Mouse (Mus musculus) heart, adult 9 months (tissue): ENCODE measurements around the gene Rrnad1.

ENCODE experiments used
- DNase-seq, 2 experiments: peaks; one replicate each; pipeline ENCODE4 v3.0.0; 2022; ENCODE audit warnings: low spot score in 2 of 2

Gene Rrnad1

GRCm38 (mm10) chr3:87949266-87949954 is 18.9 kb upstream of the Rrnad1 start:
- DNase-seq, result no peak

- DNase-seq, result no peak
These were observed 18.1 kb upstream of the Rrnad1 start, which contains the start of gene Crabp2 for GRCm38 (mm10) chr3:87948378-87949265. Crabp2 (plus strand) TSS chr3:87948666.

GRCm38 (mm10) chr3:87947811-87948199 is 17.3 kb upstream of the Rrnad1 start:
- no peak for DNase-seq

GRCm38 (mm10) chr3:87947056-87947810 is 16.7 kb upstream of the Rrnad1 start:
- no peak for DNase-seq

- DNase-seq, result no peak
These were observed 16.0 kb upstream of the Rrnad1 start for GRCm38 (mm10) chr3:87946541-87946860.

GRCm38 (mm10) chr3:87945781-87946540 is 15.4 kb upstream of the Rrnad1 start:
- no peak for DNase-seq

- DNase-seq, result peak in 1 of 2 experiments; percentile 21
These were observed 14.5 kb upstream of the Rrnad1 start for GRCm38 (mm10) chr3:87944838-87945600.

GRCm38 (mm10) chr3:87943586-87943985 is 13.1 kb upstream of the Rrnad1 start:
- DNase-seq, result no peak

GRCm38 (mm10) chr3:87942471-87942870 is 12.0 kb upstream of the Rrnad1 start:
- DNase-seq, result no peak

GRCm38 (mm10) chr3:87940611-87941010 is 10.1 kb upstream of the Rrnad1 start:
- DNase-seq, result no peak

- peak in 1 of 2 experiments; percentile 56 for DNase-seq
These were observed 5.3 kb upstream of the Rrnad1 start for GRCm38 (mm10) chr3:87935776-87936175.

- no peak for DNase-seq
These were observed 4.7 kb upstream of the Rrnad1 start for GRCm38 (mm10) chr3:87935201-87935600.

- DNase-seq, result no peak
These were observed 4.0 kb upstream of the Rrnad1 start for GRCm38 (mm10) chr3:87934501-87934900.

GRCm38 (mm10) chr3:87934026-87934425 is 3.5 kb upstream of the Rrnad1 start:
- DNase-seq, result no peak

GRCm38 (mm10) chr3:87929341-87930077 is 1.0 kb downstream of the Rrnad1 start:
- DNase-seq, result no peak

GRCm38 (mm10) chr3:87927452-87927851 is 3.1 kb downstream of the Rrnad1 start:
- DNase-seq, result no peak

- no peak for DNase-seq
These were observed 5.5 kb downstream of the Rrnad1 start for GRCm38 (mm10) chr3:87924996-87925395.

GRCm38 (mm10) chr3:87920270-87920943 is 10.1 kb downstream of the Rrnad1 start:
- DNase-seq, result no peak

GRCm38 (mm10) chr3:87919336-87920108 is 11.0 kb downstream of the Rrnad1 start, which contains the start of gene Mrpl24:
Mrpl24 (plus strand) TSS chr3:87919506.
- DNase-seq, result peak; percentile 90
